Mouse (Mus musculus) midbrain, embryonic 15.5 days (tissue): ENCODE measurements around the gene Raver1. TPM values are rescaled to one million over a fixed set of nuclear protein-coding genes. Genes with fewer than 3 reads are reported as not detected.

ENCODE experiments used
- ATAC-seq: fragments of 200-750 bp; cut with Nextera tagmentation; replicated peaks from 2 replicates; pipeline ENCODE4 v1.8.0; 2017; ENCODE audit warnings: moderate TSS enrichment
- H3K27ac ChIP-seq: fragments of 300-500 bp; sonication (generic); 2 replicates; pipeline ENCODE4 v1.5.1; 2015; ENCODE audit warnings: mild to moderate bottlenecking, inconsistent platforms
- H3K27me3 ChIP-seq: fragments of 300-500 bp; sonication (generic); replicated peaks from 2 replicates; pipeline ENCODE4 v1.6.1; 2015; ENCODE audit warnings: inconsistent platforms
- H3K36me3 ChIP-seq: fragments of 300-500 bp; sonication (generic); replicated peaks from 2 replicates; pipeline ENCODE4 v1.6.1; 2015; ENCODE audit warnings: inconsistent platforms
- H3K4me1 ChIP-seq: fragments of 300-500 bp; sonication (generic); 2 replicates; pipeline ENCODE4 v1.6.1; 2015; ENCODE audit warnings: inconsistent platforms
- H3K4me2 ChIP-seq: fragments of 300-500 bp; sonication (generic); 2 replicates; pipeline ENCODE4 v1.6.1; 2015; ENCODE audit warnings: inconsistent platforms, mild to moderate bottlenecking, moderate library complexity
- H3K4me3 ChIP-seq: fragments of 300-500 bp; sonication (generic); 2 replicates; pipeline ENCODE4 v1.5.1; 2015; ENCODE audit warnings: mild to moderate bottlenecking, inconsistent platforms
- H3K9ac ChIP-seq: fragments of 300-500 bp; sonication (generic); 2 replicates; pipeline ENCODE4 v1.6.1; 2015; ENCODE audit warnings: mild to moderate bottlenecking, inconsistent platforms
- H3K9me3 ChIP-seq: fragments of 300-500 bp; sonication (generic); 2 replicates; pipeline ENCODE4 v1.6.1; 2016; ENCODE audit warnings: inconsistent platforms
- WGBS: fragments of 180-500 bp; shearing (Covaris S2); methylation state at CpG from one replicate; pipeline ENCODE4 v1.1.7; 2015; ENCODE audit warnings: mixed read lengths; 5-methylcytosine and 5-hydroxymethylcytosine counted together
- polyA plus RNA-seq: library from polyadenylated mRNA; unstranded; fragments of >200 nt; fragmentation: Nextera tagmentation; extraction: Ambion mirVana; gene quantifications from 2 replicates; pipeline ENCODE4 v1.2.1, GENCODE M21; 2015

The Raver1 gene
- polyA plus RNA-seq, result 35.0 and 36.1 TPM in 2 replicates

DNA sequence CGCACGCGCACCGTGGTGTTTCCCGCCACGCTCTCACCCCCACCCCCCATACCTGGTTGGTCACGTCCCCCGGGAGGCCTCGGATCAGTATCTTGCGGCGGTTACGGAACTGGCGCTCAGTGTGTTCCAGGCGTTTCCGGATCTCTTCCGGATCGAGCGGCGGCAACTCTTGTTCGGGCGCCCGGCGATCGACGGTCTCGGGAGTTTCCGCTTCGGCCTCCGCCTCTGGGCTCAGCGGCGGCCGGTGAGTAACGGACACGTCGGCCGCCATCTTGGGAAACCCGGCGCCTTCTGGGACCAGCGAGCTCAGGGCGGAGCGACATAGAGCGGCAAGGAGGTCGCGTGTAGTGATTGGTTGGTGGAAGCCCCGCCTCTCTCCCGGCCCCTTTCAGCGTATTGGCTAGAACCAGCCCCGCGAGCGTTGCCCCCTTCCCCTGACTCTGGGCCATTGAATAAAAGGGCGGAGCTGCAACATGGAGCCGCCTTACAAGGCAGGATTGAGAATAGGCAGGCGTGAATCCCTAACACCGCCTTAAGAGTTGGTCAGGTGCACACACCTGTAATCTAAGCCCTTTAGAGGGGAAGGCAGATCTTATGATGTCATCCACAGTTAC is at the start of gene Raver1, which contains the start of gene Gm38431:
Gene Raver1, minus strand, starts transcription at position 302 of the 614 bp plus-strand sequence.
Gene Gm38431, minus strand, starts transcription at position 291 of the 614 bp plus-strand sequence.
- peaks cover 25% of the 10 kb centered on the region for H3K4me1 ChIP-seq
- H3K9me3 ChIP-seq, result no peaks in the 10 kb centered on the region
- peak within 1 kb of the TSS; percentile 78 for H3K4me3 ChIP-seq
- peak within 1 kb of the TSS; percentile 67 for H3K9ac ChIP-seq
- H3K36me3 ChIP-seq, result peaks cover 18% of the 10 kb centered on the region
- H3K4me2 ChIP-seq, result peak within 1 kb of the TSS; percentile 89
- no peaks in the 10 kb centered on the region for H3K27me3 ChIP-seq
- peak within 1 kb of the TSS; percentile 95 for H3K27ac ChIP-seq
- under 1% methylated on average over 54 of the region's 54 CpGs for WGBS
- peak; percentile 100 for ATAC-seq

DNA sequence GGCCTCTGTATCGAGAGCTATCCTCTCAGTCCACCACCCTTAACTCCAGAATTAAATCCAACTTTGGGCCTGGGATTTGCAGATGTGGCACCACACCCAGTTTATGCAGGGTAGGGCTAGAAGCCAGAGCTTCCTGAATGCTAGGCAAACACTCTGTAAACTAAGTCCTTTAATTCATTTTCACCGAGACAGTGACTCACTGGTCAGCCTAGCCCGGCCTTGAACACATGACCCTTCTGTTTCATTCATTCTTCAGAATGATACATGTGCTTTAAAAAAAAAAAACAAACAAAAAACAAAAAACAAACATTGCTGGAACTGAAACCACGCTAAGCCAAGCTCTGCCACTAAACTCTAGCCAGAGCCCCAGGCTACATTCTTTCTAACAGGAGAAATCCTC is 46.6 kb upstream of the Raver1 start:
- Histone ChIP-seq H3K9me3 (no peaks in the 10 kb centered on the region), H3K27me3 (no peaks in the 10 kb centered on the region), H3K36me3 (peaks cover 38% of the 10 kb centered on the region), H3K27ac (no peak overlapping the region), H3K4me3 (no peak overlapping the region), H3K4me2 (no peak overlapping the region), H3K9ac (no peak overlapping the region), H3K4me1 (no peaks in the 10 kb centered on the region)
- ATAC-seq, result no peak
- WGBS, result 91% methylated on average over 4 of the region's 4 CpGs

DNA sequence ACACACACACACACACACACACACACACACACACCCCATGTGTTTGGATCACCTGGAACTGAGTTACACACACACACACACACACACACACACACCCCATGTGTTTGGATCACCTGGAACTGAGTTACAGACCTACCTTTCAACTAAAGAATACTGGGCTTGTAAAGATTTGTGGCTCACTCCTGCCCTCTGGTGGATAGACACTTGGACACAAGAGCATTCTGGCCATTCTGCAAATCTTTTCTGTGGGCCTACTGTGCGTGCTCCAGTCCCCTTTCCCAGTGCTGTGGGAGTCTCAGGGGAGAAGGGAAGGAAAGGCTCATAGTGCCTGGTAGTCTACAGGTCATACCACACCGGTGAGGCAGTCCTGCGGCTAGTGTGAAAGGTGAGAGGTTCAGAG is 45.4 kb upstream of the Raver1 start:
- Histone ChIP-seq H3K4me3 (no peak overlapping the region), H3K9ac (no peak overlapping the region), H3K27ac (no peak overlapping the region), H3K9me3 (no peaks in the 10 kb centered on the region), H3K4me2 (no peak overlapping the region), H3K4me1 (no peaks in the 10 kb centered on the region), H3K27me3 (no peaks in the 10 kb centered on the region), H3K36me3 (peaks cover 35% of the 10 kb centered on the region)
- peak; percentile 29; the same call in 1 of the 2 replicates for ATAC-seq
- 49% methylated on average over 3 of the region's 3 CpGs for WGBS

GRCm38 (mm10) chr9:21136401-21136800 is 44.6 kb upstream of the Raver1 start:
- ATAC-seq, result no peak
- H3K9ac ChIP-seq, result no peak overlapping the region
- no peak overlapping the region for H3K4me3 ChIP-seq
- peaks cover 27% of the 10 kb centered on the region for H3K36me3 ChIP-seq
- no peaks in the 10 kb centered on the region for H3K27me3 ChIP-seq
- H3K27ac ChIP-seq, result no peak overlapping the region
- WGBS, result 86% methylated on average over 6 of the region's 6 CpGs
- H3K9me3 ChIP-seq, result no peaks in the 10 kb centered on the region
- H3K4me2 ChIP-seq, result no peak overlapping the region
- no peaks in the 10 kb centered on the region for H3K4me1 ChIP-seq

DNA sequence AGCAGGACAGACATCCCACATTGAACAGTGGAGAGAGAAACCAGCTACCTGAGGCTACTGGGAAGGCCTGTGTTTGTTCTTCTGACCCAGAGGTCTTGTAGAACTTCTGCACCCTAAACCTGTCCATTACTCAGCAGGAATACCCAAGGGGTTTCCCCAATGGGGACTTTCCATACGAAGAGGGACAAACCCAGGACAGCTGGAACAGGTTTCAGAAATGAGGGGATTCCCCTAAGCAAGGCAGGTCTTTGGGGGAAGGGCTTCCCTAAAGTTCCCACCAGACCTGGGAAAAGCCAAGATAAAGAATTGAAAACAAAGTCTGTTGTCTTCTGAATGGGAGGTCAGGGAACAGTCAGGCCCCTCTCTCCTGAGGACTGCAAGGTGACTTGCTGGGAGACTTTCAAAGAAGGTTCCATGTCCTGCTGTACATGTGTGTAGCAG is 44.2 kb upstream of the Raver1 start:
- H3K36me3 ChIP-seq, result peaks cover 23% of the 10 kb centered on the region
- 81% methylated on average over 1 of the region's 1 CpGs for WGBS
- H3K9me3 ChIP-seq, result no peaks in the 10 kb centered on the region
- no peaks in the 10 kb centered on the region for H3K27me3 ChIP-seq
- no peak for ATAC-seq
- H3K4me1 ChIP-seq, result no peaks in the 10 kb centered on the region
- no peak overlapping the region for H3K4me2 ChIP-seq
- no peak overlapping the region for H3K27ac ChIP-seq
- H3K9ac ChIP-seq, result no peak overlapping the region
- H3K4me3 ChIP-seq, result no peak overlapping the region

DNA sequence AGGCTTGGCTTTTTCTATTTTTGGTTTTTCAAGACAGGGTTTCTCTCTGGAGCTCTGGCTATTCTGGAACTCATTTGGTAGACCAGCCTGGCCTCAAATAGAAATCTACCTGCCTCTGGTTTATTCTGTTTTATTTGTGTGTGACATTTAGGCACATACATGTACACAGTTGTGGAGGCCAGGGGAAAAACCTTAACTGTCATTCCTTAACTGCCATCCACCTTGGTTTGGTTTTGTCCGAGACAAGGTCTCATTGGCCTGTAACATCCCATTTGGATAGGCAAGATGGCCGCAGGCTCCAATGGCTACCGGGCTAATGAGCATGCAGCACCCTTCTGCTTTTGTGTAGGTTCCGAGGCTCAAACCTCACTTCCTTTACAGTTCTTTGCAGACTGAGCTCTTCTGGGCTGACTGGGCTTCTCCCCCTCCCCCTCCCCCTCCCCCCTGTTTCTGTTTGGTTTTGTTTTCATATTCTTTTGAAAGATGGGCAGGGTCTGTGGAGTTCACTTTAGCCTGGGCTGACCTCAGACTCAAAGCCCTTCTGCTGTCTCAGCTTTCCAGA is 43.6 kb upstream of the Raver1 start:
- Histone ChIP-seq H3K4me3 (no peak overlapping the region), H3K4me2 (no peak overlapping the region), H3K9me3 (no peaks in the 10 kb centered on the region), H3K9ac (no peak overlapping the region), H3K4me1 (peaks cover 3% of the 10 kb centered on the region), H3K36me3 (peaks cover 17% of the 10 kb centered on the region), H3K27ac (no peak overlapping the region), H3K27me3 (no peaks in the 10 kb centered on the region)
- WGBS, result 74% methylated on average over 4 of the region's 4 CpGs
- no peak for ATAC-seq

GRCm38 (mm10) chr9:21134595-21135328 is 43.0 kb upstream of the Raver1 start:
- Histone ChIP-seq H3K9me3 (no peaks in the 10 kb centered on the region), H3K27ac (no peak overlapping the region), H3K9ac (no peak overlapping the region), H3K36me3 (peaks cover 11% of the 10 kb centered on the region; the same call in 1 of the 2 replicates), H3K4me1 (peaks cover 6% of the 10 kb centered on the region), H3K4me2 (no peak overlapping the region), H3K27me3 (no peaks in the 10 kb centered on the region), H3K4me3 (no peak overlapping the region)
- ATAC-seq, result no peak
- WGBS, result 74% methylated on average over 9 of the region's 9 CpGs

DNA sequence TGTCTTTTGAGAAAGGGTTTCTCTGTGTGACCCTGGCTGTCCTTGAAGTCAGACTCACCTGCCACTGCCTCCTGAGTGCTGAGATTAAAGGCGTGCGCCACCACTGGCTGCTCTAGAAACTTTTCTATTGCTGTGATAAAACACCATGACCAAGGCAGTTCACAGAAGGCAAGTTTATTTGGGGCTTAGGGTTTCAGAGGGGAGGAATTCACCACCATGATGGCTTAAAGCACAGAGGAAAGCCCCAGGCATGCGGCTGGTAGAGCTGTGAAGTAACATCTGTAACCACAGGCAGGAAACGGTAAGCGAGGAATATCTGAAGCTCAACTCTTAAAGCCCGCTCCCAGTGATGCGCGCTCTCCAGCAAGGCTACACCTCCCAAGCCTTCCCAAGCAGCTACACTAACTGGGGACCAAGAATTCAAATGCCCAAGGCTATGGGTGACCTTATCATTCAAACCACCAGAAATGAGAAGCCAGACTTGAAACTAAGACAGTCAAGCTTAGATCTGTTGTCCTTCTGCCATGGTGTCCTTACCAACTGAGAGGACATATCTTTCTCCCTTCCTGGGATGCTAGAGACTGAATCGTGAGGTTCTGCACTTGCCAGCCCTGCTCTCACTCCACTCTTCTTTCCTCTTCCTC is 41.4 kb upstream of the Raver1 start:
- no peak for ATAC-seq
- Histone ChIP-seq H3K4me1 (peaks cover 6% of the 10 kb centered on the region), H3K4me3 (no peak overlapping the region), H3K9ac (no peak overlapping the region), H3K27ac (no peak overlapping the region), H3K27me3 (no peaks in the 10 kb centered on the region), H3K9me3 (no peaks in the 10 kb centered on the region), H3K4me2 (no peak overlapping the region), H3K36me3 (no peaks in the 10 kb centered on the region)
- WGBS, result 84% methylated on average over 9 of the region's 9 CpGs

- Histone ChIP-seq H3K9ac (no peak overlapping the region), H3K27ac (no peak overlapping the region), H3K36me3 (no peaks in the 10 kb centered on the region), H3K4me3 (no peak overlapping the region), H3K9me3 (no peaks in the 10 kb centered on the region), H3K4me2 (no peak overlapping the region), H3K27me3 (no peaks in the 10 kb centered on the region), H3K4me1 (peaks cover 6% of the 10 kb centered on the region)
- 84% methylated on average over 12 of the region's 12 CpGs for WGBS
- ATAC-seq, result no peak
Measured at GRCm38 (mm10) chr9:21132102-21132775, 40.4 kb upstream of the Raver1 start.

DNA sequence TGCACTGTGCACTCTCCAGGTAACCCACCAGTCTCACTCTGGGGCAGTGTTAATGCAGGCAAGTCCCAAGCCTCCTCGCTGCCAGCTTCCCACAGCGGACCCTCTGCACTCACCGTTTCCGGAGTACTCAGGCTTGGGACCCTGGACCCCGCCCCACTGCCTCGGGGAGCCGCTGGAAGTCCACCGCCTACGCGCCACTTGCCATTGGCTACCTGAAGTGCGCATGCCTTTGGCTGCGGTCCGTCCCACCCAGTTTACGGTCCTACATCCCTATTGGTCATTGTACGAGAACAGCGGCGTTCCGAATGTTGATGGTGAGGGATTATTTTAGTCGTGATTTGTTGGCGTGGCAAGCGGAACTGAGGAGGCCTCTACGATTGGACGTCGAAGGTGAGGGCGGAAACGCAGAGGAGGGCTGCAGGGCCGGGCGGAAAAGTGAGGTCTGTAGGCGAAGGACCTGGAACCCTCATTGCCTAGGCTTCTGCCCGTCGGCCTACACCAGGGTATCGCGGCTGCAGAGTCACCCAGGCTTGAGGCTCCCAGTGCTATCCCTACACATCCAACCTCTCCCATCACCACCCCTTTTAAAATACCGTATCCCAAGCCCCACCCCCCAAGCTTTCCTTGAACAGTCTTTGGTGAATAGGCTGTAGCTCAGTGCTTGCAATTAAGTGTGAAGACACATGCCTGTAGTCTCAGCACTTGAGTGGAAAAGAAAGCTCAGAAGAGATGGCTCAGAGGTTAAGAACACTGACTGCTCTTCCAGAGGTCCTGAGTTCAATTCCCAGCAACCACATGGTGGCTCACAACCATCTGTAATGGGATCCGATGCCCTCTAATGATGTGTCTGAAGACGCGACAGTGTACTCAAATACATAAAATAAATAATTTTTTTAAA is 39.5 kb upstream of the Raver1 start, which contains the start of gene Tyk2:
Gene Tyk2, minus strand, starts transcription at position 185 of the 898 bp plus-strand sequence.
- Histone ChIP-seq H3K4me1 (peaks cover 6% of the 10 kb centered on the region), H3K36me3 (peaks cover 6% of the 10 kb centered on the region), H3K4me2 (peak within 1 kb of the TSS; percentile 68), H3K9ac (peak within 1 kb of the TSS; percentile 48), H3K27me3 (no peaks in the 10 kb centered on the region), H3K9me3 (no peaks in the 10 kb centered on the region), H3K27ac (peak within 1 kb of the TSS; percentile 62), H3K4me3 (peak within 1 kb of the TSS; percentile 63)
- 6% methylated on average over 37 of the region's 37 CpGs for WGBS
- ATAC-seq, result peak; percentile 97

GRCm38 (mm10) chr9:21126259-21126627 is 34.4 kb upstream of the Raver1 start:
- Histone ChIP-seq H3K27ac (no peak overlapping the region), H3K9ac (no peak overlapping the region), H3K36me3 (peaks cover 24% of the 10 kb centered on the region), H3K4me1 (peaks cover 6% of the 10 kb centered on the region), H3K9me3 (no peaks in the 10 kb centered on the region), H3K4me2 (no peak overlapping the region), H3K4me3 (no peak overlapping the region), H3K27me3 (no peaks in the 10 kb centered on the region)
- 83% methylated on average over 2 of the region's 2 CpGs for WGBS
- no peak for ATAC-seq
